Mouse (Mus musculus) cerebellum, adult 11-12 months (tissue): Measurements from ENCODE around the gene Ncdn.

Experiments
- DNase-seq: peaks from one replicate; pipeline ENCODE4 v3.0.0; 2022

Ncdn gene

GRCm38 (mm10) chr4:126706630-126707438 is 46.4 kb downstream of the Ncdn start:
- DNase-seq, result no peak

- DNase-seq, result no peak
Measured at GRCm38 (mm10) chr4:126696908-126697307, 56.3 kb downstream of the Ncdn start.
